8 mouse cellular contexts compared by ENCODE assay signal in the genomic region with DNA sequence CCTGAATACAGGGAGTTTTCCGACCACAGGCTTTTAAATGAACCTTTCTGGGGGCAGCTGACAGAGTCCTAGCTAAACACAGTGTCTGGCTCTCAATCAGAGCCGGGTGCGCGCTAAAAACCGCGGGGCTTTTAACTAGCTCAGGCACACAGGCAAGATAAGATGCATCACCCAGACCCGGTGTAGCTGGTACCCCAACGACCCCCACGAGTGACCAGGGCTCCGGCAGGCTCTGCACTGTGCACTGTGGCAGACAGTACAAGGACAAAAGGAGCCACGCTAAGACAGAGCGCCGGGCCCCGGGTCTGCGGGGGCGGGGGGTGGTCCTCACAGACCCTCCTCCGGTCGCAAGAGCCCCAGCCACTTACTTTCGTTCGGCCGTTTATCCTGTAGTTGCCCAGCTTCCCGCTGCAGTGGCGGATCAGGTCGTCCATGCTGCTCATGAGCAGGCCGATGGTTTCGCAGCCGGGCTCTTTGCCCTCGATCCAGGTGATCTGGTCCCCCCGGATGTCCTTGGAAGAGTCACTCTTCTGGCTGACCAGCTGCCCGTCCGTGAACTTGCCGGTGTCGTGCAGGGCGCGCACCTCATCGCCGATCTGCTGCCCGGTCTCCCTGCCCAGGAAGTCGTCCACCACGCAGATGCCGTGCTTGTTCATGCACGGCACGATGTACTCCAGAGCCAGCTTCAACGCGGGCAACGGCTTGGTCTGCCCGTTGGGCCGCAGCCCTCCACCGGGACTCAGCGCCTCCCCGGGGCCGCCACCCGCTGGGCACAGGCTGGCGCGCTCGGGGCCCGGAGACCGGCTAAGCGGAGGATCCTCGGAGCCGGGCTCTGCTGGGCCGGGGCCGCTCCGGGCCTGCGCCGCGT. TPM values are rescaled to one million over a fixed set of nuclear protein-coding genes. Genes with fewer than 3 reads are reported as not detected.
DNase-seq lines count a peak whose midpoint lies in the region; ATAC-seq and TF ChIP-seq lines count a peak whose summit lies in the region.

No protein-coding gene starts in this region.

- H3K4me3 ChIP-seq in kidney, adult 2 months (ENCODE audit: insufficient read depth, low read depth, low read length): peak overlapping the region; percentile 68
- H3K4me3 ChIP-seq in liver, embryonic 15.5 days (replicated peaks): peak overlapping the region; percentile 71
- peak overlapping the region; percentile 91 for H3K4me3 ChIP-seq in neural tube, embryonic 12.5 days

- H3K4me1 ChIP-seq in kidney, adult 2 months (ENCODE audit: control insufficient read depth, insufficient read depth, low read length): peaks cover 10% of the 10 kb centered on the region
- peaks cover 53% of the 10 kb centered on the region for H3K4me1 ChIP-seq in liver, embryonic 15.5 days (replicated peaks)
- peaks cover 53% of the 10 kb centered on the region for H3K4me1 ChIP-seq in neural tube, embryonic 12.5 days

- peak overlapping the region; percentile 82 for H3K9ac ChIP-seq in liver, embryonic 15.5 days
- peak overlapping the region; percentile 96 for H3K9ac ChIP-seq in neural tube, embryonic 12.5 days

- peak; percentile 72 for DNase-seq in 3134 (ENCODE audit: extremely low read depth, insufficient read length, low spot score)
- DNase-seq in T-cell, adult 2 months (ENCODE audit: low spot score): peak; percentile 44
- DNase-seq in embryo, embryonic 10.5 days (ENCODE audit: low spot score): peak; percentile 65
- DNase-seq in heart, adult 9 months (ENCODE audit: low spot score in 2 of 2): peak; percentile 39 to 44
- DNase-seq in kidney, adult 2 months: peak; percentile 65
- peak; percentile 40 for DNase-seq in thymus, adult 18-20 months

- no peaks in the 10 kb centered on the region for H3K9me3 ChIP-seq in liver, embryonic 15.5 days (replicated peaks)
- H3K9me3 ChIP-seq in neural tube, embryonic 12.5 days: no peaks in the 10 kb centered on the region

- no peaks in the 10 kb centered on the region for H3K27me3 ChIP-seq in kidney, adult 2 months (replicated peaks; ENCODE audit: control insufficient read depth, insufficient read depth, low read length)
- H3K27me3 ChIP-seq in liver, embryonic 15.5 days: peaks cover 15% of the 10 kb centered on the region
- no peaks in the 10 kb centered on the region for H3K27me3 ChIP-seq in neural tube, embryonic 12.5 days (replicated peaks)

- no peaks in the 10 kb centered on the region for H3K36me3 ChIP-seq in kidney, adult 2 months (ENCODE audit: control insufficient read depth, insufficient read depth, low read length)
- peaks cover 4% of the 10 kb centered on the region; the same call in 1 of the 2 replicates for H3K36me3 ChIP-seq in liver, embryonic 15.5 days (replicated peaks)
- H3K36me3 ChIP-seq in neural tube, embryonic 12.5 days: peaks cover 3% of the 10 kb centered on the region; the same call in 1 of the 2 replicates

- peak overlapping the region; percentile 37 for H3K27ac ChIP-seq in kidney, adult 2 months (ENCODE audit: insufficient read depth, low read depth, low read length)
- H3K27ac ChIP-seq in liver, embryonic 15.5 days (replicated peaks): peak overlapping the region; percentile 90
- H3K27ac ChIP-seq in neural tube, embryonic 12.5 days: peak overlapping the region; percentile 97

- ATAC-seq in liver, embryonic 15.5 days (ENCODE audit: insufficient read depth): peak; percentile 5
- peak; percentile 67 for ATAC-seq in neural tube, embryonic 12.5 days (ENCODE audit: low FRiP score, low read depth)

- TF ChIP-seq CTCF in kidney, adult 2 months (conservative IDR thresholded peaks at IDR 0.05; ENCODE audit: insufficient read depth, insufficient read length, low read depth, low read length): no peak

- peak overlapping the region; percentile 89 for H3K4me2 ChIP-seq in liver, embryonic 15.5 days
- H3K4me2 ChIP-seq in neural tube, embryonic 12.5 days (replicated peaks): peak overlapping the region; percentile 85

- under 1% methylated on average over 65 of the region's 67 CpGs for WGBS in kidney, adult 2 months
- under 1% methylated on average over 67 of the region's 67 CpGs for WGBS in liver, embryonic 15.5 days (ENCODE audit: insufficient replicate concordance)
- WGBS in neural tube, embryonic 12.5 days: under 1% methylated on average over 67 of the region's 67 CpGs

- no peak for TF ChIP-seq POLR2A in kidney, adult 2 months (IDR thresholded peaks at IDR 0.05; ENCODE audit: low read depth, low read length)

RNA-seq across cellular contexts. Expression of gene Egln1, which starts 1.0 kb away (rescaled TPM):
- polyA plus RNA-seq in kidney, adult 2 months (2012; rRNA removed): 35.8 and 38.8 TPM in 2 replicates
- 3.5 and 4.5 TPM in 2 replicates for polyA plus RNA-seq in liver, embryonic 15.5 days (2015; fragmentation: Nextera tagmentation; extraction: Ambion mirVana)
- polyA plus RNA-seq in neural tube, embryonic 12.5 days (2016; fragmentation: Nextera tagmentation; extraction: Ambion mirVana): 17.4 and 18.2 TPM in 2 replicates

RNA-seq across cellular contexts. Expression of gene Sprtn, which starts 50.4 kb away (rescaled TPM):
- 8.3 and 9.5 TPM in 2 replicates for polyA plus RNA-seq in kidney, adult 2 months (2012; rRNA removed)
- 6.1 and 6.4 TPM in 2 replicates for polyA plus RNA-seq in liver, embryonic 15.5 days (2015; fragmentation: Nextera tagmentation; extraction: Ambion mirVana)
- polyA plus RNA-seq in neural tube, embryonic 12.5 days (2016; fragmentation: Nextera tagmentation; extraction: Ambion mirVana): 12.6 and 15.1 TPM in 2 replicates

RNA-seq across cellular contexts. Expression of gene Exoc8, which starts 50.6 kb away (rescaled TPM):
- polyA plus RNA-seq in kidney, adult 2 months (2012; rRNA removed): 8.2 and 8.4 TPM in 2 replicates
- polyA plus RNA-seq in liver, embryonic 15.5 days (2015; fragmentation: Nextera tagmentation; extraction: Ambion mirVana): 3.7 and 3.8 TPM in 2 replicates
- polyA plus RNA-seq in neural tube, embryonic 12.5 days (2016; fragmentation: Nextera tagmentation; extraction: Ambion mirVana): 15.4 and 17.3 TPM in 2 replicates

Comparison
In these comparisons a context has a peak if more than half of its experiments do, and no peak if none do; other contexts are left out.
1. Peak in every context shown above with its lines: DNase-seq, ATAC-seq, H3K4me3 ChIP-seq and H3K27ac ChIP-seq.
2. H3K27ac ChIP-seq: peak in every context shown above with its lines; median percentile 97 in neural tube, embryonic 12.5 days; 90 in liver, embryonic 15.5 days; 37 in kidney, adult 2 months.